Mouse (Mus musculus): ENCODE measurements around the gene Kptn.

- TF ChIP-seq POLR2A (IDR thresholded peaks at IDR 0.05; ENCODE audit: insufficient read depth, low read depth, low read length) (no peak), CTCF (IDR thresholded peaks at IDR 0.05; ENCODE audit: insufficient read depth, low read depth, low read length) (no peak)
These were observed 10.4 kb downstream of the Kptn start for GRCm38 (mm10) chr7:16129846-16130691.
